Mouse (Mus musculus): ENCODE data around the gene Hist2h3c2.
"Not testable (repeated sequence)": the region's sequence is repeated elsewhere in the genome, so short reads cannot be mapped to it uniquely, and the experiment has no call there.

Gene Hist2h3c2

GRCm38 (mm10) chr3:96261623-96262022, 22.7 kb upstream of the Hist2h3c2 start:
- DNase-seq (ENCODE audit: low read depth, low spot score): no peak

GRCm38 (mm10) chr3:96260220-96260619, 21.3 kb upstream of the Hist2h3c2 start:
- DNase-seq (ENCODE audit: low read depth, low spot score): no peak

DNA sequence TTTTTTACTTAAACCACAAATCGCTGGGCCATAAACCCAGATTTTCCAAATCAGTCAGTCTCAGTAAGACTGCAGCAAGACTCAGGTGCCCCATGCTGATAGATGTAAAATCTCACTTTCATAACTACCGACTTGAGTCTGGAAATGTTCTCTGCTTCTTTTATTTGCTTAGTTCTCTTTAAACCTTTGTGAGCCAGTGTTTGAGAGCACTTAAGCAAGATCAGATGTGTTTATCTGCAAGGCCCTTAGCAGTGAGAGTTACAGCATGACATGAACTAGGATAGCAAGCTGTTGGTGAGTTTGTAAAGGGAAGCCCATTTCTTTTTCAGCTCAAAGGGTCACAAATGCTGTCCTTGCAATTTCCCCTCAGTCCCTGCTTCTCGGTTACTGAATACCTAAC, 18.3 kb upstream of the Hist2h3c2 start:
- DNase-seq (ENCODE audit: low read depth, low spot score): no peak

GRCm38 (mm10) chr3:96255926-96256593, 17.1 kb upstream of the Hist2h3c2 start:
- DNase-seq (ENCODE audit: low read depth, low spot score): no peak

- DNase-seq (ENCODE audit: low read depth, low spot score): no peak
These were observed 15.9 kb upstream of the Hist2h3c2 start for GRCm38 (mm10) chr3:96254683-96255355.

GRCm38 (mm10) chr3:96251787-96252186, 12.9 kb upstream of the Hist2h3c2 start:
- DNase-seq (ENCODE audit: low read depth, low spot score): no peak

- no peak for DNase-seq (ENCODE audit: low read depth, low spot score)
These were observed 12.0 kb upstream of the Hist2h3c2 start for GRCm38 (mm10) chr3:96250890-96251289.

- DNase-seq (ENCODE audit: low read depth, low spot score): no peak
These were observed 10.1 kb upstream of the Hist2h3c2 start for GRCm38 (mm10) chr3:96249034-96249345.

GRCm38 (mm10) chr3:96248141-96249033, 9.5 kb upstream of the Hist2h3c2 start:
- no peak for DNase-seq (ENCODE audit: low read depth, low spot score)

- no peak for DNase-seq (ENCODE audit: low read depth, low spot score)
These were observed 8.6 kb upstream of the Hist2h3c2 start for GRCm38 (mm10) chr3:96247356-96248140.

DNA sequence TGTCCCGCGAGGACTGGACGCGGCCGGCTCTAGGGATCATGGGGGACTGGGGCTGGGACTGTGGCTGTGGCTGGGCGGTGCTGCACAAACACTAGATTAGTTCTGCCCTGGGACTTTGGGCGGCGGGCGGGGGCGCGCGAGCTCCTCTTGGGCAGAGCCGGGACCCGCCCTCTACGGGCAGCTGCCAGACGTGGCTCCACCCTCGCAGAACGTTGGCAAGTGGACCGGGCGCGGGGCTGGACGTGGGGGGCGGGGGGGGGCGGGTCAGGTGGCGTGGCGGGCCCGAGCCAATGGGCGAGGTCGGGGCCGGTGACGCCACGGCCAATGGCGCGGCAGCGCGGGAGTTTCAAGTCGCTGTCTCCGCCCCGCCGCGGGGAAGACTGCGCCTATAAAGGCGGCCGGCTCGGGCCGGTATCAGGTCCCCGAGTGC, 7.5 kb upstream of the Hist2h3c2 start, which contains the start of gene Hist2h3c1:
Hist2h3c1 (plus strand) TSS at position 259 of the 430 bp plus-strand sequence.
- not testable (repeated sequence) for DNase-seq (ENCODE audit: low read depth, low spot score)

DNA sequence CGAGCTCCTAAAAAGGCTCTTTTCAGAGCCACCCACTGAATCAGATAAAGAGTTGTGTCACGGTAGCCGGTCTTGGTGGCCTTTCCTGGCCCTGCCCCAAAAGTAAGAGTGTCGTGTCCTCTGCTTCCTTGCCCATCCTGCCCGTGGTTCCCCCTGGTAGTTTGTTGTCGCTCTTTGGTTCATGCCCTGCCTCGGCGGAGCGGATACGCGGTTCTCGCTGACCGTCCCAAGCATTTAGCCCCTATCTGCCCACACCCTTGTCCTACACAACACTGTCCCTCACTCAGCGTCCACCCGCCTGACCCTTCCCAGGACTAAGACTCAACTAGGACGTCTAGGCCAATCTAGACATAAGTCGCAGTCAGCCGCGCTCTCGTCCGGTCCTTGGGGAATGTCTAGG, 7.1 kb upstream of the Hist2h3c2 start:
- not testable (repeated sequence) for DNase-seq (ENCODE audit: low read depth, low spot score)

DNA sequence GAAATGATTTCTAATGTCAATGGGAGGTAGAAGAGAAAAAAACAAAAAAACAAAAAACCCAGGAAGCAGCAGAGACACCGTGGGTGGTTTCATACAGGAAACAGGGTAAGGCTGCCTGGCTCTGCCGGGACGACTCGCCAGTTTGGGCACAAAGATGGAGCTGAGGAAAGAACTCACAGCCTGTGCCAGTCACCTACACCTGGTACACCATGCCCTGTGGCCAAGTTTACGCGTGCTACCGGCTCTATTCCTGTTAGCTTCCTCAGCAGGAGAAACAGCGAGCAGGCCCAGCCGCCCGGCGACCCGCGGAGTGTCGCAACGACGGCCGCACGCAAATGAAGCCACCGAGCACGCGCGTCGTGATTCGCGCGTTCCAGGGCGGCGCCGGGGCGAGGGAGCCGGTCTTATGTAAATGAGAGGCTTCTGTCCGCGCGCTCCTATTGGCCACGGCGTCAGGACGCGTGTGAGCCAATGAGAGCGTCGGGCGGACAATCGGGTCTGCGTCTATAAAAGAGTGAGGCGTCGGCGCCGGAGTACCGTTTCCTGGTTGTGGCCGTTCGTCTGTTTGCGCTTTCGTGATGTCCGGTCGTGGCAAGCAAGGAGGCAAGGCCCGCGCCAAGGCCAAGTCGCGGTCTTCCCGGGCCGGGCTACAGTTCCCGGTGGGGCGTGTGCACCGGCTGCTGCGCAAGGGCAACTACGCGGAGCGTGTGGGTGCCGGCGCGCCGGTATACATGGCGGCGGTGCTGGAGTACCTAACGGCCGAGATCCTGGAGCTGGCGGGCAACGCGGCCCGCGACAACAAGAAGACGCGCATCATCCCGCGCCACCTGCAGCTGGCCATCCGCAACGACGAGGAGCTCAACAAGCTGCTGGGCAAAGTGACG, 6.3 kb upstream of the Hist2h3c2 start, which contains the start of gene Hist2h2aa1:
Hist2h2aa1 (plus strand) TSS at position 495 of the 884 bp plus-strand sequence.
- peak; percentile 88 for DNase-seq (ENCODE audit: low read depth, low spot score)

DNA sequence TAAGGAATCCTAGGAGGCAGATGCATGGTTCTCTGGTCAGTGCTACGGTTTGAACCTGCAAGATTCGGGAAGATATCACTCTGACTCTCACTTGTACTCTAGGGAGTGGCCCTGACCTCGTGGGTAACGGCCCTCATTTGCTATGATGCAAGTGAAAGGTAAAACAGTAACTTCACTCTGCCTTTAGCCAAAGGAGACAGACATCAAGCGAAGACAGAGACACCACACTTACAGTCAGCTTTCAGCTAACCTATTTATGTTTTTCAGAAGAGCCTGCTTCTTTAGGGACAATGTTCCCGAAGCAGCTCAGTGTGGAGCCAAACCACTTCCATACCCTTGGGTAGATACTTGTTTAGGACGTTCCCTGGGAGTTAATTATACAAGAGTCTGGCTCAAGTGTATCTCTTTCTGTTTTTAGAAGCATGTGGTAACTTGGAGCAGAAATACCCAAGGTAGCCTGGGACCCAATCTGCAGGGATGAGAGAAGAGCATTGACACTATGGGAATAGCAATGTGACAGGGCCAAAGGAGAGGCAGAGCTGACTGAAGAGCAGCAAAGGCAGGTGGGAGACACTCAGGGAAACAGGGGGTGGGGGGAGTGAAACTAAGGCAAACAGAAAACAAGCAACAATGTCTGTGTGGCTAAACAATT, 5.1 kb upstream of the Hist2h3c2 start:
- DNase-seq (ENCODE audit: low read depth, low spot score): no peak

DNA sequence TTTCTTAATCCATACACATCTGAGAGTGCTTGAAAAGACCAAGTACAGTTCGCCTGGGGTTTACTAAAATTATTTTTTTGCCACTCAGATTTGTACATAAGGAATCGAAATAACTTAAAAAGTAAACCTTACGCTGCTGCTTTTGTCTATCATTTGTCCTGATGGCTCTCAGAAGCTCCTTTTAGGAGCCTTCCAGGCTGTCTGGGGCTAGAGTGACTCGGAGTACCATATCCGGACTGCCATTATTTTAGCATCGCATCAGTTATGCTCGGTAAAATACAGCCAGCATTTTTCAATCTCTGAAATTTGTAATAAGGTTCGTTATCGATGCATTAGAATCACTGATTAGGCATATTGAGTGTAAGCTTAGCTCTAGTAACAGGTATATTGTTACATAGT, 1.9 kb upstream of the Hist2h3c2 start:
- no peak for DNase-seq (ENCODE audit: low read depth, low spot score)

- peak; percentile 74 for DNase-seq (ENCODE audit: low read depth, low spot score)
These were observed 1.2 kb upstream of the Hist2h3c2 start, which contains the start of gene Hist2h2aa2 for GRCm38 (mm10) chr3:96239949-96240798. Gene Hist2h2aa2, minus strand, starts transcription at chr3:96240276.

- peak; percentile 29 for DNase-seq (ENCODE audit: low read depth, low spot score)
These were observed 919 bp downstream of the Hist2h3c2 start for GRCm38 (mm10) chr3:96237904-96238511.

- DNase-seq (ENCODE audit: low read depth, low spot score): peak; percentile 16
These were observed 1.5 kb downstream of the Hist2h3c2 start for GRCm38 (mm10) chr3:96237335-96237903.

All from CD4-positive helper T cell, adult 2 months (primary cell).